Mouse (Mus musculus) yolk sac, embryonic 10.5 days (tissue): ENCODE results near the gene Dcbld1.
"Not testable (repeated sequence)": the region's sequence is repeated elsewhere in the genome, so short reads cannot be mapped to it uniquely, and the experiment has no call there.

Experiments used
- DNase-seq: peaks from one replicate; pipeline ENCODE4 v3.0.0-alpha.2; 2017; ENCODE audit warnings: low spot score

Dcbld1 gene

DNA sequence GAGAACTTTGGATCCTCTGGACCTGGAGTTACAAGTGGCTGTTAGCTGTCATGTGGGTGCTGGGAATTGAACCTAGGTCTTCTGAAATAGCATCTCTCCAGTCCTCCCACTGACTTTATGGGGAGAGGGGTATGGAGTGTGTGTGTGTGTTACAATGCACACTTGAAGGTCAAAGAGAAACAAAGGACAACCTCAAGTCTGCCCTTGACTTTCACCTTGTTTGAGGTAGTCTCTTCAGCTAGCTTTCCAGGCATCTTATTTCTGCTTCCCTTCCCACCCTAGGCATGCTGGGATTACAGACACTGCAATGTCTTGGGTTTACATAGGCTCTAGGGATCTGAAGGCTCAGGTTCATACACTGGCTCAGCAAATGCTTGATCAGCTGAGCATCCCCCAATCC, 68.9 kb downstream of the Dcbld1 start:
- DNase-seq = no peak

- no peak for DNase-seq
These were observed 71.2 kb downstream of the Dcbld1 start for GRCm38 (mm10) chr10:52304574-52304973.

GRCm38 (mm10) chr10:52309196-52309595, 75.8 kb downstream of the Dcbld1 start:
- peak; percentile 7 for DNase-seq

DNA sequence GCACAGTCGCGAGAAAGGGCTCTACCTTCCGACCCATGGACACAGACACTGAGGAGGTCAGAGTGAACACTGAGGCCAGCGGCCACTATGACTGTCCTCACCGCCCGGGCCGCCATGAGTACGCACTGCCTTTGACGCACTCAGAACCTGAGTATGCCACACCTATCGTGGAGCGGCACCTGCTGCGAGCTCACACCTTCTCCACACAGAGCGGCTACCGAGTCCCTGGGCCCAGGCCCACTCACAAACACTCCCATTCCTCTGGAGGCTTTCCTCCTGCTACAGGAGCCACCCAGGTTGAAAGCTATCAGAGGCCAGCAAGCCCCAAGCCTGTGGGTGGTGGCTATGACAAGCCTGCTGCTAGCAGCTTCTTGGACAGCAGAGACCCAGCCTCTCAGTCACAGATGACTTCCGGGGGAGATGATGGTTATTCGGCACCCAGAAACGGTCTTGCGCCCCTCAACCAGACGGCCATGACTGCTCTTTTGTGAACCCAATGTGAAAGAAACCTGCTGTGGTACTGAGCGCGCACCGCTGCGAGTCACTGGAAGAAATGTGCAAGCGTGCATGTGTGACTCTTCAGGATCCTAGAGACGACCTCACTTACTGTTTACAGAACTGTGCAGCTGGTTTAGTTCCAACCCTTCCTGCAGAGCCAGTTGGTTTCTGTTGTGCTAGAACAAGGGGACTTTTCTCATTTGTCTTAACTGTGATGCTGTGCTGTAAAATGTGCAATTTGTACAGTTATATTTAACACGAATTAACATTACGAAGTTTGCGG, 86.3 kb downstream of the Dcbld1 start:
- no peak for DNase-seq

DNA sequence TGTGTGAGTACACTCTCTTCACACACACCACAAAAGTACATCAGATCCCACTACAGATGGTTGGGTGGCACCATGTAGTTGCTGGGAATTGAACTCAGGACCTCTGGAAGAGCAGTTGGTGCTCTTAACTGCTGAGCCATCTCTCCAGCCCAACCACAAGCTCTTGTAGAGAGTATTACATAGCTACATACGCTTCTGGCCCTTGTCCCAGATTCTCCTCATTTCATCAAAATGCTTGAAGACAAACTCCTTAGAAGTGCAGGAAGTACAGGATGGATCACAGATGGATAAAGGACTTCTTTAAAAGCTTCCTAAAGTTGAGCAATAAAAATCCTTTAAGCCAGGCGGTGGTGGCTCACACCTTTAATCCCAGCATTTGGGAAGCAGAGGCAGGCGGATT, 88.5 kb downstream of the Dcbld1 start:
- no peak for DNase-seq

GRCm38 (mm10) chr10:52331007-52331406, 97.6 kb downstream of the Dcbld1 start:
- no peak for DNase-seq

GRCm38 (mm10) chr10:52343324-52343723, 109.9 kb downstream of the Dcbld1 start:
- not testable (repeated sequence) for DNase-seq

DNA sequence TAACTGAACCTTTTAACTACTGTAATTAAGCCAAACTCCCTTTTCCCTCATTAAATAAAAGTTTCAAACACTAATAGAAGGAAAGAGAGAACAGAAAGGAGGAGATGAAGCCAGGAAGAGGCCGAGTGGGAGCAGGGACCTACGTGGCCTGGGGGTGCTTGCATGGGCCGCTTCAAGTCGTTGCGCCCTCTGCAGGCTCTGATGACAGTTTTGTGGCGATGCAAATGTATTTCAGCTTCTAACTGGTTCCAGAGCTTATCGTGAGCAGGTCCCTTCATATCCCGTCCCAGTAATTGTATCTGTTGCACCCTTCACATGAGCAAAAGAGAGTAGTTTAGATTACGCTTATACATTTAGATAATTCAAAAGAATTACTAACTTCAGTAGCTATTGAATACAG, 119.8 kb downstream of the Dcbld1 start:
- DNase-seq = no peak

DNA sequence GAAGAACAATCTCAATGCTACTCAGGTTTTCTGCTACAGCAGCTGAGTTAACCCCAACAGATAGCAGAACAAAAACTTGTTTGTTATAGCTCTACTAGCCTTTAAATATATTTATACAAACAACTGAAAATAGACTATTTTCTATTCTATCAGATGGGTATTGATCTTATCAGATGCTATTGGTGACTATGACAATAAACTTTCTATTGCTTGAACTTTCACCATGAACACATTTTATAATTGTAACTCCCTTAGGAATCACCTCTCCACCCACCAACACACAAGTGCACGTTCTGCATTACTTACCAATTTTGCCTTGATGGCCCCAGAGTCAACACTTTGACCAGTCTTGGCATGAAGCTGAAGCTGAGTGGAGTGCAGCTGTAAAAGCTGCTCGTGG, 125.0 kb downstream of the Dcbld1 start, which contains the start of gene Gm26741:
TSS of gene Gm26741 (plus strand) at position 301 of the 400 bp plus-strand sequence.
- DNase-seq = no peak

DNA sequence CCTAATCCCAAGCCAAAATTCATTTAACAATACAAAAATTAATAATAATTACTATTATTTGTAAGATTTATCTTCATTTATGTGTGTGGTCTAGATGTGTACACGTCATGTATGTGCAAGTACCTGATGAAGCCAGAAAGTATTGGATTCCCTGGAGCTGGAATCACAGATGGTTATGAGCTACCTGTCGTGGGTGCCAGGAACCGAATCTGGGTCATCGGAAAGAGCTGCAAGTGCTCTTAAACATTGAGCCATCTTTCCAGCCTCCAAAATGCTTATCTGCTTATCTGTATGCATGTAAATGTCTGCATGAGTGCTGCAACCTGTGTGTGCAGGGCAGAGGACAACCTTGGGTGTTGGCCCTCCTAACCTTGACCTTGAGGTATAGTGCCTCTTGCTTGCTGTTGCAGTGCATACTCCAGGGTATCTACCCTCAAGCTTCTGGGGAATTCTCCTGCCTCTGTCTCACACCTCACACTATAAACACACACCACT, 126.9 kb downstream of the Dcbld1 start:
- no peak for DNase-seq

GRCm38 (mm10) chr10:52360862-52361609, 127.6 kb downstream of the Dcbld1 start:
- DNase-seq = no peak

- DNase-seq = no peak
These were observed 135.0 kb downstream of the Dcbld1 start for GRCm38 (mm10) chr10:52368376-52368775.
